8 mouse cellular contexts compared by ENCODE assay signal in genomic region chr10:82987394-82987793, GRCm38 (mm10). TPM values are rescaled to one million over a fixed set of nuclear protein-coding genes. Genes with fewer than 3 reads are reported as not detected.
DNase-seq lines count a peak whose midpoint lies in the region; ATAC-seq and TF ChIP-seq lines count a peak whose summit lies in the region.

No protein-coding gene starts in this region.

- peaks cover 11% of the 10 kb centered on the region for H3K36me3 ChIP-seq in erythroblast, embryonic 14.5 days (ENCODE audit: control insufficient read depth)
- no peaks in the 10 kb centered on the region for H3K36me3 ChIP-seq in spleen, adult 2 months (ENCODE audit: control insufficient read depth, insufficient read depth, low read length)
- no peaks in the 10 kb centered on the region for H3K36me3 ChIP-seq in liver, embryonic 14.5 days (replicated peaks; ENCODE audit: control insufficient read depth, insufficient read depth, low read depth)

- peak overlapping the region; percentile 87 for H3K4me3 ChIP-seq in erythroblast, embryonic 14.5 days (replicated peaks)
- peak overlapping the region; percentile 16; the same call in 1 of the 2 replicates for H3K4me3 ChIP-seq in spleen, adult 2 months (ENCODE audit: extremely low read depth, insufficient read depth, insufficient read length)
- H3K4me3 ChIP-seq in liver, embryonic 14.5 days (ENCODE audit: insufficient read depth in 1 of 2, low read depth in 2 of 2, low read length in 2 of 2) = peak overlapping the region; percentile 66 to 97

- no peaks in the 10 kb centered on the region for H3K9me3 ChIP-seq in erythroblast, embryonic 14.5 days (ENCODE audit: control insufficient read depth, low read length)
- no peaks in the 10 kb centered on the region for H3K9me3 ChIP-seq in liver, embryonic 14.5 days (ENCODE audit: control insufficient read depth, low read length)

- TF ChIP-seq EP300 in liver, embryonic 14.5 days (IDR thresholded peaks at IDR 0.05; ENCODE audit: low read depth) = 0 out of 2 replicates have a peak, but pooled peaks have one; percentile 6

- H3K4me1 ChIP-seq in erythroblast, embryonic 14.5 days (ENCODE audit: control insufficient read depth) = peaks cover 81% of the 10 kb centered on the region
- peaks cover 25% of the 10 kb centered on the region for H3K4me1 ChIP-seq in spleen, adult 2 months (ENCODE audit: control insufficient read depth, insufficient read depth, insufficient read length)
- peaks cover 50 to 54% of the 10 kb centered on the region in 2 experiments for H3K4me1 ChIP-seq in liver, embryonic 14.5 days (replicated peaks; ENCODE audit: control insufficient read depth in 2 of 2, insufficient read depth in 2 of 2, low read length in 1 of 2)

- TF ChIP-seq POLR2A in spleen, adult 2 months (IDR thresholded peaks at IDR 0.05; ENCODE audit: low read depth, low read length) = no peak

- H3K9ac ChIP-seq in liver, embryonic 14.5 days (replicated peaks) = peak overlapping the region; percentile 91

- H3K27ac ChIP-seq in spleen, adult 2 months (ENCODE audit: insufficient read depth, low read length) = no peak overlapping the region
- H3K27ac ChIP-seq in liver, embryonic 14.5 days = peak overlapping the region; percentile 53

- no peak for DNase-seq in spleen, adult 2 months (ENCODE audit: low read depth in 1 of 2, low spot score in 2 of 2)
- DNase-seq in spleen, postnatal 14 days (ENCODE audit: low spot score in 2 of 2) = no peak
- no peak for DNase-seq in liver, embryonic 14.5 days (ENCODE audit: low read depth in 3 of 3, low spot score in 3 of 3)
- DNase-seq in right cerebral cortex, postnatal 14 days = no peak
- no peak for DNase-seq in ovary, adult 18-20 months (ENCODE audit: low spot score)
- DNase-seq in frontal cortex, postnatal 14 days (ENCODE audit: low spot score in 2 of 2) = no peak

- no peak for ATAC-seq in erythroblast, adult 5-6 weeks (replicated peaks; ENCODE audit: low FRiP score, poor library complexity, severe bottlenecking)
- ATAC-seq in liver, embryonic 14.5 days (ENCODE audit: insufficient read depth) = no peak

- WGBS in spleen, adult 2 months = 64% methylated on average over 4 of the region's 4 CpGs
- WGBS in liver, embryonic 14.5 days (ENCODE audit: insufficient replicate concordance) = 48% methylated on average over 4 of the region's 4 CpGs

- peak overlapping the region; percentile 95 for H3K4me2 ChIP-seq in liver, embryonic 14.5 days (ENCODE audit: low read depth)

- no peak for TF ChIP-seq CTCF in spleen, adult 2 months (IDR thresholded peaks at IDR 0.05; ENCODE audit: extremely low read depth, insufficient read depth, insufficient read length, insufficient replicate concordance)
- no peak for TF ChIP-seq CTCF in liver, embryonic 14.5 days (IDR thresholded peaks at IDR 0.05; ENCODE audit: low read depth)

- peaks cover 42% of the 10 kb centered on the region for H3K27me3 ChIP-seq in erythroblast, embryonic 14.5 days (ENCODE audit: control insufficient read depth)
- peaks cover 4% of the 10 kb centered on the region for H3K27me3 ChIP-seq in spleen, adult 2 months (ENCODE audit: control insufficient read depth, insufficient read depth, low read length)
- H3K27me3 ChIP-seq in liver, embryonic 14.5 days (ENCODE audit: control insufficient read depth, insufficient read depth, low read length) = peaks cover 18% of the 10 kb centered on the region

RNA-seq across cellular contexts. Expression of gene Chst11, which starts 2.1 kb away (rescaled TPM):
- 0.61 and 0.73 TPM in 2 replicates for polyA plus RNA-seq in erythroblast, embryonic 14.5 days (2012)
- total RNA-seq in erythroblast, adult 5-6 weeks (2015; ENCODE audit: low replicate concordance) = 1.7 and 7.3 TPM in 2 replicates
- 7.0 and 9.5 TPM in 2 replicates for total RNA-seq in erythroblast, adult 5-6 weeks (2017; ENCODE audit: low replicate concordance)
- polyA plus RNA-seq in spleen, adult 2 months (2012; rRNA removed) = 9.2 and 13.6 TPM in 2 replicates
- 5.2 TPM in 2 replicates for polyA plus RNA-seq in liver, embryonic 14.5 days (2012; rRNA removed)
- 1.8 and 2.0 TPM in 2 replicates for polyA plus RNA-seq in liver, embryonic 14.5 days (2014; fragmentation: Nextera tagmentation; extraction: Ambion mirVana)

Comparison
In these comparisons a context has a peak if more than half of its experiments do, and no peak if none do; other contexts are left out.
1. H3K4me3 ChIP-seq: peak in every context shown above with its lines; median percentile 87 in erythroblast, embryonic 14.5 days; 82 in liver, embryonic 14.5 days; 16 in spleen, adult 2 months.